7 mouse cellular contexts compared by ENCODE assay signal in the genomic region with DNA sequence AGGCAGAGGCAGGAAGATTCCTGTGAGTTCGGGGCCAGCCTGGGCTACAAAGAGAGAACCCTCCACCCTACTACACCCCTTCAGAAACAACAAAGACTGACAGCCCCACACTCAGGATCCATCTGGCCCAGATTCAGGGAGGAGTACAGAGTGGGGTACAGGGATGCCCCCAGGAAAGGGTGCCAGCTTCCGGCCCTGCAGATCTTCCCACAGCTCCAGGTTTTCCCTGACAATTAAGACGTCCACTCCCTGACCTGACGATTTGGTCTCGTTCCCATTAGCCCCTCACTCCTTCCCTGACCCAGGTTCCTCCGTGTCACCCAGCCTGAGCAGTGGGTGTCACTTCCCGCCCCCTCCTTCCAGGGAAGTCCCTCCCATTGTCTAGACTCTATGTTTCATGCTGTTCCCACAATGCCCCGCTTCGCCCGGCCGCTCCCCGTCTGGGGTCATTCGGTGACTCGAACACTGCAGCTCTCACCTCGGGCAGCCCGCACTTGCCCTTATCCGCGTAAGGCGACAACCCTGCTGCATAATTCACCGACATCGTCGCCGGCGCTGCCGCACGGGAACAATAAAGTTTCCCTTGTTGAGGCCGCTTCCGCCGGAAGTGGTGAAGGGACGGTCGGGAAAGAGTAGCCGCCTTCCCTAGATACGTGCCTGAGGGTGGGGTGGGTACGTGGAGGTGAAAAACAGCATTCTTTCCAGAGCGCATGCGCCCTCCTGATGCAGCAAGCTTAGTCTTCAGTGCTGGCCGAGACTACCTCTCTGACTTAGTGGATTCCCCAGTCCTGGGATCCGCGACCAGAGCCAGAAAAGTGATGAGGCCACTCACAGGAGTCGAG. TPM values are rescaled to one million over a fixed set of nuclear protein-coding genes. Genes with fewer than 3 reads are reported as not detected.
DNase-seq lines count a peak whose midpoint lies in the region; ATAC-seq lines count a peak whose summit lies in the region.

A gene (minus strand): TSS at position 804 of the 842 bp plus-strand sequence.

- peak within 1 kb of the TSS; percentile 91 for H3K27ac ChIP-seq in embryonic facial prominence, embryonic 10.5 days (replicated peaks)
- H3K27ac ChIP-seq in limb, embryonic 10.5 days: peak within 1 kb of the TSS; percentile 94
- H3K27ac ChIP-seq in midbrain, embryonic 13.5 days: peak within 1 kb of the TSS; percentile 89

- ATAC-seq in granulocyte monocyte progenitor cell, adult 5-6 weeks (replicated peaks; ENCODE audit: poor library complexity, severe bottlenecking): peak; percentile 83
- ATAC-seq in midbrain, embryonic 13.5 days: peak; percentile 89

- peak within 1 kb of the TSS; percentile 88 for H3K9ac ChIP-seq in midbrain, embryonic 13.5 days (replicated peaks)

- peak within 1 kb of the TSS; percentile 80 for H3K4me3 ChIP-seq in embryonic facial prominence, embryonic 10.5 days
- peak within 1 kb of the TSS; percentile 80 for H3K4me3 ChIP-seq in limb, embryonic 10.5 days
- H3K4me3 ChIP-seq in midbrain, embryonic 13.5 days (replicated peaks): peak within 1 kb of the TSS; percentile 81

- DNase-seq in adrenal gland, postnatal 10 days: peak; percentile 93
- DNase-seq in embryonic facial prominence, embryonic 10.5 days (ENCODE audit: low spot score): peak; percentile 93
- peak; percentile 94 for DNase-seq in kidney, adult 11 months
- peak; percentile 97 for DNase-seq in limb, embryonic 10.5 days (ENCODE audit: low spot score)
- DNase-seq in spleen, adult 12 weeks (ENCODE audit: low spot score): peak; percentile 83

- H3K4me2 ChIP-seq in midbrain, embryonic 13.5 days (replicated peaks): peak within 1 kb of the TSS; percentile 89

- H3K9me3 ChIP-seq in embryonic facial prominence, embryonic 10.5 days: no peaks in the 10 kb centered on the region
- H3K9me3 ChIP-seq in limb, embryonic 10.5 days (replicated peaks): no peaks in the 10 kb centered on the region
- no peaks in the 10 kb centered on the region for H3K9me3 ChIP-seq in midbrain, embryonic 13.5 days

- H3K27me3 ChIP-seq in embryonic facial prominence, embryonic 10.5 days (replicated peaks; ENCODE audit: low read depth, poor library complexity, severe bottlenecking): no peaks in the 10 kb centered on the region; the same call in 1 of the 2 replicates
- no peaks in the 10 kb centered on the region for H3K27me3 ChIP-seq in limb, embryonic 10.5 days (ENCODE audit: low read depth, poor library complexity, severe bottlenecking)
- 0 out of 2 replicates have a peak, but pooled peaks cover 3% of the 10 kb centered on the region for H3K27me3 ChIP-seq in midbrain, embryonic 13.5 days

- peaks cover 42% of the 10 kb centered on the region for H3K36me3 ChIP-seq in embryonic facial prominence, embryonic 10.5 days (replicated peaks)
- peaks cover 42% of the 10 kb centered on the region for H3K36me3 ChIP-seq in limb, embryonic 10.5 days
- H3K36me3 ChIP-seq in midbrain, embryonic 13.5 days: peaks cover 35% of the 10 kb centered on the region

- WGBS in embryonic facial prominence, embryonic 10.5 days: 6% methylated on average over 40 of the region's 40 CpGs
- 5% methylated on average over 40 of the region's 40 CpGs for WGBS in limb, embryonic 10.5 days
- 5% methylated on average over 40 of the region's 40 CpGs for WGBS in midbrain, embryonic 13.5 days

- peaks cover 28% of the 10 kb centered on the region for H3K4me1 ChIP-seq in embryonic facial prominence, embryonic 10.5 days
- H3K4me1 ChIP-seq in limb, embryonic 10.5 days: peaks cover 28% of the 10 kb centered on the region
- H3K4me1 ChIP-seq in midbrain, embryonic 13.5 days (replicated peaks): peaks cover 26% of the 10 kb centered on the region

RNA-seq across cellular contexts. Expression of the gene that starts here (rescaled TPM):
- total RNA-seq in adrenal gland, postnatal 10 days (2021): 10 to 100 TPM; 17.3 to 24.7 TPM
- polyA plus RNA-seq in embryonic facial prominence, embryonic 10.5 days (2016; fragmentation: Nextera tagmentation; extraction: Ambion mirVana): 55.1 and 59.2 TPM in 2 replicates
- 8.3 and 12.6 TPM in 2 replicates for total RNA-seq in granulocyte monocyte progenitor cell, adult 5-6 weeks (2014; fragmentation: Nextera tagmentation)
- total RNA-seq in granulocyte monocyte progenitor cell, adult 5-6 weeks (2017): 5.3 and 6.2 TPM in 2 replicates
- polyA plus RNA-seq in limb, embryonic 10.5 days (2016; fragmentation: Nextera tagmentation; extraction: Ambion mirVana): 53.3 and 58.5 TPM in 2 replicates
- 64.7 and 67.4 TPM in 2 replicates for polyA plus RNA-seq in midbrain, embryonic 13.5 days (2015; fragmentation: Nextera tagmentation; extraction: Ambion mirVana)

Comparison
In these comparisons a context has a peak if more than half of its experiments do, and no peak if none do; other contexts are left out.
1. Peak in every context shown above with its lines: DNase-seq, ATAC-seq, H3K4me3 ChIP-seq and H3K27ac ChIP-seq.